Mouse (Mus musculus): ENCODE measurements around the gene Epdr1. TPM values are rescaled to one million over a fixed set of nuclear protein-coding genes. Genes with fewer than 3 reads are reported as not detected.

Gene Epdr1
- polyA plus RNA-seq (2015; fragmentation: Nextera tagmentation; extraction: Ambion mirVana) = 16.0 and 16.4 TPM in 2 replicates

DNA sequence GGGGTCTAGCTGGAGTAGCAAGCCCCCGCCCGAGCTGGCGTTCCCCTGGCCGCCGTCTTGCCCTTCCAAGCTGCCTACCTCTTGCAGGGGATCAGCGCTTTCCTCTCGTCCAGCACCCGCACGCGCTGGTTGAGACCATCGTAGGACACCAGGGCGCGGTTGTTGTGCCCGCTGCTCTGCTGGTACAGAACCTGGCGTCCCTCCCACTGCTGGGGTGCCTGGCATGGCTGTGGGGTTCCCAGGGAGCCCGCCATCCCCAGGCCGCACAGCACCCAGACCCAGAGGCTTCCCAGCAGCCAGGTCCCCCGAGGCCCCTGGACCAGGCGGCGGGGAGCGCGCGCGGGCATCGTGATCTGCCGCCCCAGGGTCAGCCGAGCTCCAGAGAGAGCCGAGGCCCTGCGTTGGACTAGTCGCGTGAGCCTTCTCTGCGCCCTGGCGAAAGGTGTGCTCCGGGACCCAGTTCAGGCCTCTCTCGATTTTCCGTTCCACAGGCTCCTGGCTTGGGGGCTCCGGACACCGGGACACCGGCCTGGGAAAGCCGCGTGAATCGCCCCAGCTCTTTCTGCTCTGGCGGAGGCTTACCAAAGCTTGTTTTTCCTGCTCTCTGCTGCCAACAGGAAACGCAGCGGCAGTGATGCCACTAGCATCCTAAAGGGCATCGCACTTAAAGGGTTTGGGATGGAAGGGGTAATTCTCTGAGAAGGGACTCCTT lies at the start of gene Epdr1:
Gene Epdr1 (minus strand): TSS at position 712 of the 712 bp plus-strand sequence.
- ATAC-seq (peak; percentile 79), DNase-seq (ENCODE audit: low spot score) (peak; percentile 83)
- Histone ChIP-seq H3K9me3 (ENCODE audit: low read length) (no peaks in the 10 kb centered on the region), H3K9ac (replicated peaks; ENCODE audit: low read depth) (peak within 1 kb of the TSS; percentile 65), H3K36me3 (ENCODE audit: insufficient read depth, low read length) (no peaks in the 10 kb centered on the region), H3K4me1 (ENCODE audit: insufficient read depth, low read depth, low read length) (peaks cover 5% of the 10 kb centered on the region; the same call in 1 of the 2 replicates), H3K4me3 (ENCODE audit: low read depth, low read length) (peak within 1 kb of the TSS; percentile 62), H3K27ac (ENCODE audit: low read length) (peak within 1 kb of the TSS; percentile 43; the same call in 1 of the 2 replicates), H3K27me3 (replicated peaks; ENCODE audit: insufficient read depth, low read length) (0 out of 2 replicates have a peak, but pooled peaks cover 5% of the 10 kb centered on the region), H3K4me2 (replicated peaks; ENCODE audit: low read depth, low read length) (peak within 1 kb of the TSS; percentile 92)
- WGBS = 2% methylated on average over 45 of the region's 46 CpGs
- TF ChIP-seq EP300 (IDR thresholded peaks at IDR 0.05) (no peak), CTCF (IDR thresholded peaks at IDR 0.05) (peak; percentile 78)

DNA sequence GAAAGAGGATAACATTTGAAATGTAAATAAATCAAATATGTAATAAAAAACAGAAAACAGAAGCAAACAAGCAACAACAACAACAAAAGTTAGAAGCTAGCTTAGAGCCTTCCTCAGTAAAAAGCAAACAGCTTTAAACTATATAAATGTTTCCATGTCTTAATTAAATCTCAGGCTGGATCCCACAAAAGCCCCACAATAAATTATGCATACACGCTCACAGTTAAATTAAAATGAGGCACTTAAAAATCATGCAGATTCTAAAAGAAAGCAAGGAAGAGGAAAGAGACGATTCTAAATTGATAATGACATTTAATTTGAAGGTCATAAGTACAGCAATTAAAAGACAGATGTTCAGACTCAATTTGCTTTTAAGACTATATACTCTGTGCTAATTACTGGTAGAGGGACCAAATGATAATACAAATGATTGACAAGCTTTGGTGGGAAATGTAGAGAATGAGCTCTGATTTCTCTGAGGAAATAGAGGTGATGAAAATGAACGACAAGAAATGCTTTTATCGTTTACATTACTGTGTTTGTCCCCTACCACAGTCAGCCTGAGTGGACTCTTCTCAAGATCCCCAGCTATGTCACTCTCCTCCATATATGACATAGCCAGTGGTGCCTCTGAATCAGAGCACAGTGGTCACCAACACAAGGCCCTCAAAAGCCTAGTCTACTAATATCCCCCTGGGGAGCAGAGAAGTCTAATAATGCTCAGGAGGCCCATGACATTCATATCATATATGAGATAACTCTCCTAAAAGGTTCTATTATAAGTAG lies 48.8 kb upstream of the Epdr1 start:
- H3K4me2 ChIP-seq (replicated peaks; ENCODE audit: low read depth, low read length) = no peak overlapping the region
- WGBS = 78% methylated on average over 4 of the region's 4 CpGs
- H3K4me1 ChIP-seq (ENCODE audit: insufficient read depth, low read depth, low read length) = no peaks in the 10 kb centered on the region
- no peaks in the 10 kb centered on the region for H3K9me3 ChIP-seq (ENCODE audit: low read length)
- no peak overlapping the region for H3K4me3 ChIP-seq (ENCODE audit: low read depth, low read length)
- H3K36me3 ChIP-seq (ENCODE audit: insufficient read depth, low read length) = no peaks in the 10 kb centered on the region
- no peak overlapping the region for H3K9ac ChIP-seq (replicated peaks; ENCODE audit: low read depth)
- H3K27ac ChIP-seq (ENCODE audit: low read length) = no peak overlapping the region
- TF ChIP-seq CTCF (IDR thresholded peaks at IDR 0.05) = no peak
- no peak for TF ChIP-seq EP300 (IDR thresholded peaks at IDR 0.05)
- DNase-seq (ENCODE audit: low spot score) (no peak), ATAC-seq (no peak)
- H3K27me3 ChIP-seq (replicated peaks; ENCODE audit: insufficient read depth, low read length) = no peaks in the 10 kb centered on the region

DNA sequence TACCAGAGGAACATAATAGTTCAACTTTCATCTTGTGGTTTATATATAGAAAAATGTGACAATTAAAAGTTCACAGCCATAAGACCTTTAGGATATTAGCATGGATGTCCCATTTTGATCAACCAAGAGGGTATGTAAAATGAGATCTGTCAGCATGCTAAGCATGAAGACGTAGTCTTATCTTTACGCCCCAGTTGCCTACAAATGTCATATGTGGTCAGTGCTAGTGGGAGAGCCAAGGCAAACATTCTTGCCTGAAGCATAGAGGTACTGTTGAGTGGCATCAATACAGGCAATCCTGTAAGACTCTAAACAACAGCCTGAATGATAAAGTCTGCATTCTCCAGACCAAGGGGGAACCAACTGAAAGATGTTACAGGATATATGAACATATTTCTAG lies 32.7 kb upstream of the Epdr1 start:
- ATAC-seq = no peak

DNA sequence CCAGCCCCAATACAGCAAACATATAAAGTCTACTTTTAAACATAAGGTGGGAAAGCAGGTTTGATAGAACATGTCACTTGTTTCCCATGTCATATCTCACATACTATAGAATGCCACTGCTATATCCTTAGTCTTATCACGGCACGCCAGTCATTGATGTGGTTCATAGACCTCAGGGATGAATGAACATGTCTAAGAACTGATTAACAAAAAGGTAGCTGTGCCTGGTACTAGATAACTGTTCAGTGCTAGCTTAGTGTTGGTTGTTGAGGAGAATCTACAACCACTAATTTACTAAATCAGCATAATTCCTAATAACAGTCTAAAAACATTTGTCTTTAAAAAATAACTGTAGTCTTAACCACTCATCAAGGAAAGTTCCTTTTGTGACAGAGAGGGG lies 30.1 kb upstream of the Epdr1 start:
- no peak for TF ChIP-seq EP300 (IDR thresholded peaks at IDR 0.05)
- no peak for TF ChIP-seq CTCF (IDR thresholded peaks at IDR 0.05)
- ATAC-seq (no peak), DNase-seq (ENCODE audit: low spot score) (no peak)
- no peaks in the 10 kb centered on the region for H3K27me3 ChIP-seq (replicated peaks; ENCODE audit: insufficient read depth, low read length)
- no peak overlapping the region for H3K27ac ChIP-seq (ENCODE audit: low read length)
- no peak overlapping the region for H3K4me3 ChIP-seq (ENCODE audit: low read depth, low read length)
- no peak overlapping the region for H3K9ac ChIP-seq (replicated peaks; ENCODE audit: low read depth)
- no peak overlapping the region for H3K4me2 ChIP-seq (replicated peaks; ENCODE audit: low read depth, low read length)
- WGBS = 92% methylated on average over 2 of the region's 2 CpGs
- H3K9me3 ChIP-seq (ENCODE audit: low read length) = no peaks in the 10 kb centered on the region
- H3K4me1 ChIP-seq (ENCODE audit: insufficient read depth, low read depth, low read length) = no peaks in the 10 kb centered on the region
- H3K36me3 ChIP-seq (ENCODE audit: insufficient read depth, low read length) = no peaks in the 10 kb centered on the region

More for the DNA sequence above, 32.7 kb upstream of the Epdr1 start:
- WGBS = 73% methylated on average over 2 of the region's 2 CpGs
- no peaks in the 10 kb centered on the region for H3K27me3 ChIP-seq (replicated peaks; ENCODE audit: insufficient read depth, low read length)
- no peak overlapping the region for H3K4me3 ChIP-seq (ENCODE audit: low read depth, low read length)
- no peak overlapping the region for H3K9ac ChIP-seq (replicated peaks; ENCODE audit: low read depth)
- TF ChIP-seq CTCF (IDR thresholded peaks at IDR 0.05) = no peak
- H3K27ac ChIP-seq (ENCODE audit: low read length) = no peak overlapping the region
- no peak for DNase-seq (ENCODE audit: low spot score)
- H3K4me2 ChIP-seq (replicated peaks; ENCODE audit: low read depth, low read length) = no peak overlapping the region
- H3K9me3 ChIP-seq (ENCODE audit: low read length) = no peaks in the 10 kb centered on the region
- no peaks in the 10 kb centered on the region for H3K36me3 ChIP-seq (ENCODE audit: insufficient read depth, low read length)
- no peaks in the 10 kb centered on the region for H3K4me1 ChIP-seq (ENCODE audit: insufficient read depth, low read depth, low read length)

DNA sequence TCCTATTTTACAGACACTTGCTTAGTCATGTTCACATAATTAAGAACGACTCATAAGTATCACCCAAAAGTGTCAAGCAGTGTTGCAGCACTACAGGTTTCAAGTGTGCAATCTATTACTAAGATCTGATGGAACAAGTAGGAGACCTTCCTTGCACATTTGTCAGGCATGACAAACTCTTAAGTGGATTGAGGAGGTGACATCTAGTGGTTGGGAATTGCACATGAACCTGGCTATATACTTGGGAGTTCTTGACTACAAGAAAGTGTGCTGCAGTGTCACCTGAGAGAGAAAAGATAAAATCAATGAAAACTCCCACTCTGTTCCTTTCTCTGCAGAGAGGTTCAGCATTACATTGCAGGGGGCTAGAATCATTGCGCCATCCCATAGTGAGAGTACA lies 24.5 kb upstream of the Epdr1 start:
- DNase-seq (ENCODE audit: low spot score) (no peak), ATAC-seq (no peak)
- H3K4me3 ChIP-seq (ENCODE audit: low read depth, low read length) = no peak overlapping the region

DNA sequence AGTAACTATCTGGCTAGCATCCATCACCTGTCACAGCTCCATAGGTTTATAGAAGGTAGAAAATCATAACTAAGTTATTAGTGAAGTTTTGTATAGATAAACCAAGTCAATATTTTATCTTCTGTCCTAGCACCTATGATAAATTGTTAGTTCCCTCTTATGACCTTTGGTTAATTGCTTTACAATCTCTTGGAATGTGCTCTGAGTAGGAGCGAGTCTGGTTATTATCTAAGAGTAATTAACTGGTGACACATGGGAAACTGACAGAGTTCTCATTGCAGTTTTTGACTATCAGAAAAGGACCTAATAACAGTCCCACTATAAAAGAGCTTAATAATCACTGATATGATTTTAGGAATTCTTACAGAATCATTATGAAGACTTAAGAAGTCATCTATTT lies 23.8 kb upstream of the Epdr1 start:
- H3K4me1 ChIP-seq (ENCODE audit: insufficient read depth, low read depth, low read length) = no peaks in the 10 kb centered on the region
- no peak for TF ChIP-seq EP300 (IDR thresholded peaks at IDR 0.05)
- no peak overlapping the region for H3K27ac ChIP-seq (ENCODE audit: low read length)
- no peaks in the 10 kb centered on the region for H3K9me3 ChIP-seq (ENCODE audit: low read length)
- H3K4me2 ChIP-seq (replicated peaks; ENCODE audit: low read depth, low read length) = no peak overlapping the region
- DNase-seq (ENCODE audit: low spot score) = no peak
- no peaks in the 10 kb centered on the region for H3K36me3 ChIP-seq (ENCODE audit: insufficient read depth, low read length)
- H3K4me3 ChIP-seq (ENCODE audit: low read depth, low read length) = no peak overlapping the region
- no peak overlapping the region for H3K9ac ChIP-seq (replicated peaks; ENCODE audit: low read depth)
- WGBS = 40% methylated on average over 1 of the region's 1 CpGs
- no peak for ATAC-seq
- no peaks in the 10 kb centered on the region for H3K27me3 ChIP-seq (replicated peaks; ENCODE audit: insufficient read depth, low read length)

More for the DNA sequence above, 24.5 kb upstream of the Epdr1 start:
- no peaks in the 10 kb centered on the region for H3K4me1 ChIP-seq (ENCODE audit: insufficient read depth, low read depth, low read length)
- no peaks in the 10 kb centered on the region for H3K9me3 ChIP-seq (ENCODE audit: low read length)
- no peaks in the 10 kb centered on the region for H3K36me3 ChIP-seq (ENCODE audit: insufficient read depth, low read length)
- no peak overlapping the region for H3K9ac ChIP-seq (replicated peaks; ENCODE audit: low read depth)
- peak; percentile 30 for TF ChIP-seq CTCF (IDR thresholded peaks at IDR 0.05)
- TF ChIP-seq EP300 (IDR thresholded peaks at IDR 0.05) = no peak
- H3K27ac ChIP-seq (ENCODE audit: low read length) = no peak overlapping the region
- H3K4me2 ChIP-seq (replicated peaks; ENCODE audit: low read depth, low read length) = no peak overlapping the region
- H3K27me3 ChIP-seq (replicated peaks; ENCODE audit: insufficient read depth, low read length) = no peaks in the 10 kb centered on the region
- 63% methylated on average over 2 of the region's 2 CpGs for WGBS

All from lung, postnatal 0 days (tissue).